Mouse (Mus musculus): ENCODE measurements around the gene Btbd9.
"Not testable (repeated sequence)": the region's sequence is repeated elsewhere in the genome, so short reads cannot be mapped to it uniquely, and the experiment has no call there.

Gene Btbd9

GRCm38 (mm10) chr17:30518431-30519171 lies 57.7 kb downstream of the Btbd9 start:
- intact Hi-C loops (cut with DNase I) = no loop called here

- intact Hi-C loops (cut with DNase I) = no loop called here
Observed at GRCm38 (mm10) chr17:30516580-30517340, 59.5 kb downstream of the Btbd9 start.

- intact Hi-C loops (cut with DNase I) = no loop called here
Observed at GRCm38 (mm10) chr17:30515401-30515800, 60.9 kb downstream of the Btbd9 start.

GRCm38 (mm10) chr17:30513034-30513433 lies 63.3 kb downstream of the Btbd9 start:
- intact Hi-C loops (cut with DNase I) = no loop called here

- intact Hi-C loops (cut with DNase I) = no loop called here
Observed at GRCm38 (mm10) chr17:30512531-30512930, 63.8 kb downstream of the Btbd9 start.

- intact Hi-C loops (cut with DNase I) = no loop called here
Observed at GRCm38 (mm10) chr17:30512007-30512406, 64.3 kb downstream of the Btbd9 start.

GRCm38 (mm10) chr17:30511399-30511798 lies 64.9 kb downstream of the Btbd9 start:
- intact Hi-C loops (cut with DNase I) = no loop called here

GRCm38 (mm10) chr17:30510171-30510570 lies 66.1 kb downstream of the Btbd9 start:
- intact Hi-C loops (cut with DNase I) = no loop called here

GRCm38 (mm10) chr17:30509646-30510045 lies 66.6 kb downstream of the Btbd9 start:
- intact Hi-C loops (cut with DNase I) = no loop called here

- intact Hi-C loops (cut with DNase I) = no loop called here
Observed at GRCm38 (mm10) chr17:30507636-30508576, 68.4 kb downstream of the Btbd9 start.

GRCm38 (mm10) chr17:30506916-30507315 lies 69.4 kb downstream of the Btbd9 start:
- intact Hi-C loops (cut with DNase I) = no loop called here

- intact Hi-C loops (cut with DNase I) = not testable (repeated sequence)
Observed at GRCm38 (mm10) chr17:30499541-30499940, 76.7 kb downstream of the Btbd9 start.

- intact Hi-C loops (cut with DNase I) = no loop called here
Observed at GRCm38 (mm10) chr17:30498779-30499178, 77.5 kb downstream of the Btbd9 start.

GRCm38 (mm10) chr17:30498376-30498719 lies 77.9 kb downstream of the Btbd9 start:
- intact Hi-C loops (cut with DNase I) = no loop called here

- intact Hi-C loops (cut with DNase I) = no loop called here
Observed at GRCm38 (mm10) chr17:30497525-30498375, 78.5 kb downstream of the Btbd9 start.

- intact Hi-C loops (cut with DNase I) = no loop called here
Observed at GRCm38 (mm10) chr17:30495567-30495966, 80.7 kb downstream of the Btbd9 start.

- intact Hi-C loops (cut with DNase I) = no loop called here
Observed at GRCm38 (mm10) chr17:30495154-30495553, 81.1 kb downstream of the Btbd9 start.

- intact Hi-C loops (cut with DNase I) = no loop called here
Observed at GRCm38 (mm10) chr17:30493481-30493880, 82.8 kb downstream of the Btbd9 start.

GRCm38 (mm10) chr17:30492191-30492590 lies 84.1 kb downstream of the Btbd9 start:
- intact Hi-C loops (cut with DNase I) = no loop called here

GRCm38 (mm10) chr17:30491601-30492000 lies 84.7 kb downstream of the Btbd9 start:
- intact Hi-C loops (cut with DNase I) = no loop called here

GRCm38 (mm10) chr17:30490601-30491000 lies 85.7 kb downstream of the Btbd9 start:
- intact Hi-C loops (cut with DNase I) = no loop called here

All from adrenal gland (tissue).